Mouse (Mus musculus) thymus, adult 18-20 months (tissue): ENCODE results near the gene 1810024B03Rik.
"Not testable (repeated sequence)": the region's sequence is repeated elsewhere in the genome, so short reads cannot be mapped to it uniquely, and the experiment has no call there.

ENCODE experiments used
- DNase-seq, 2 experiments: peaks; one replicate each; pipeline ENCODE4 v3.0.0; 2022; ENCODE audit warnings: mixed read lengths in 2 of 2

1810024B03Rik gene

GRCm38 (mm10) chr2:127166261-127166660 is 41.8 kb downstream of the 1810024B03Rik start:
- DNase-seq: not testable (repeated sequence)

- no peak for DNase-seq
Observed at GRCm38 (mm10) chr2:127165675-127166074, 42.4 kb downstream of the 1810024B03Rik start.

- DNase-seq: no peak
Observed at GRCm38 (mm10) chr2:127145699-127146098, 62.4 kb downstream of the 1810024B03Rik start.

- peak; percentile 66 to 73 for DNase-seq
Observed at GRCm38 (mm10) chr2:127143158-127144063, 64.7 kb downstream of the 1810024B03Rik start, which contains the start of gene Itpripl1. TSS of gene Itpripl1 (minus strand) at chr2:127143442.

GRCm38 (mm10) chr2:127142577-127143157 is 65.4 kb downstream of the 1810024B03Rik start:
- no peak for DNase-seq

- no peak for DNase-seq
Observed at GRCm38 (mm10) chr2:127142031-127142430, 66.0 kb downstream of the 1810024B03Rik start.

GRCm38 (mm10) chr2:127140011-127140410 is 68.1 kb downstream of the 1810024B03Rik start:
- no peak for DNase-seq

- DNase-seq: no peak
Observed at GRCm38 (mm10) chr2:127139605-127140004, 68.5 kb downstream of the 1810024B03Rik start.

GRCm38 (mm10) chr2:127139094-127139493 is 69.0 kb downstream of the 1810024B03Rik start:
- DNase-seq: no peak

- no peak for DNase-seq
Observed at GRCm38 (mm10) chr2:127138449-127138848, 69.6 kb downstream of the 1810024B03Rik start.

GRCm38 (mm10) chr2:127137838-127138420 is 70.2 kb downstream of the 1810024B03Rik start:
- DNase-seq: no peak

GRCm38 (mm10) chr2:127136979-127137378 is 71.1 kb downstream of the 1810024B03Rik start:
- DNase-seq: no peak
